Mouse (Mus musculus): ENCODE results near the gene Bco2. TPM values are rescaled to one million over a fixed set of nuclear protein-coding genes. Genes with fewer than 3 reads are reported as not detected.

Bco2 gene
- total RNA-seq, 1 experiment from 2014 or later, result not detected

DNA sequence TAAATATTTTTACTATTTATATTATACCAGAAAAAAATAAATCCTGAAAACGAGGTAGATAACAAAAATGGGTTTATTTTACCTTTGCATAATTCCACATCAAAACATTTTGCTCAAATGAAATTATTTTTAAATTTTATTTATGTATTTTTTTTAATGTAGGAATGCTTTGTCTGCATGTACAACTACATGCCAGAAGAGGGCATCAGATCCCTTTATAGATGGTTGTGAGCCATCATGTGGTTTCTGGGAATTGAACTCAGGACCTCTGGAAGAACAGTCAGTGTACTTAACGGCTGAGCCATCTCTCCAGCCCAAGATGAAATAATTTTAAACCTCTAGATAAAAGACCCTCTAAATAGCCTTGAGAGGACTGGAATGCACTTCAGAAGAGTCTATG, 33.4 kb downstream of the Bco2 start:
- no peak for ATAC-seq (replicated peaks; ENCODE audit: low read depth, poor library complexity, severe bottlenecking)

DNA sequence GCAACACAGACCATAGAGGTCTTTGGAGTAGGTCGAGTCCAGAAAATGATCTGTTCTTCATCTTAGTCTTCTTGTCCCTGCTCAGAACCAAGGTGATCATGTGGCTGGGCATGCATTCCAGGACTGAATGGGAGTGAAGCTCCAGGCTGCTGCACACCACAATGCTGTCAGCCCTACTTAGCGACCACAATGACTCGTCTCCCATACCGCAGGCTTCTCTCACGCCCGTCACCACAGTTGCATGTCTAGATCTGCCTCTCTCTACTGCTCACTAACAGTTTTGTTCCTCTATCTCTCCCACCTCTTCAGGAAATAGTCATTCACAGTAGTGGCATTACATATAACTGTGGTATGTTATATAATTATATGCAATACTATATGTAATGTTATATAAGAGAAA, 34.2 kb downstream of the Bco2 start:
- ATAC-seq (replicated peaks; ENCODE audit: low read depth, poor library complexity, severe bottlenecking), result peak; percentile 96

DNA sequence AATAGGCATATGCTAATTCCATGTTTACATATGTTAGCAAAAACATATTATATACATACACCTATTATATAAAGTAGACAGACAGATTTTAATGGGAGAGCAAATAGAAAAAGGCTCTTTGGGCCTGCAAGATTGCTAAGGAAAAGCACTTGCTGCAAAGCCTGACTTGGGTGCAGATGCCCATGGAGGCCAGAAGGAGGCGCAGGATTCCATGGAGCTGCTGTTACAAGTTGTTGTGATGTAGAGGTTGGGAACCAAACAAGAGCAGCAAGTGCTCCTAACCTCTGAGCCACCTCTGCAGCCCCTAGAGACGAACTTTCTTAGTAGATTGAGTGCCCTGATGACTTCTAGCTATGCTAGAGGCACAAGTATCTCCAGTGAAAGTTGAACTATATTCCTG, 36.2 kb downstream of the Bco2 start:
- no peak; the same call in 1 of the 2 replicates for ATAC-seq (replicated peaks; ENCODE audit: low read depth, poor library complexity, severe bottlenecking)

DNA sequence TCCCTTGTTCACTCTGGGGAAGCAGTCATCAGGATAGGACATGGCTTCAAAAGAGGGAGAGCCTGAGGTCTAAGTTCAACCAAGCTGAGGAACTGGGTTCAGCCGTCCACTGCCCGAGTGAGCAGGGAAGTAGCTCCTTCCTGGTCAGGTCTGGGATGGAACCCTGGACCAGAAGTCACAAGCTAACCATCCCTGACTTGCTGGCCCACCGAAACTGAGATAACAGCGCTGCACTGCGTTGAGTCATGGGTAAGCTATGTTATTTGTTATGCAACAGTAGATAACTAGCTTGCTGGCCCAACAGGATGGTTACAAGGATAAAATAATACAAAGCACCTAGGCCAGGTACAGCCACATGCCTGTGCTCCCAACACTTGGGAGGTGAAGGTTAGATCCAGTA, 39.5 kb downstream of the Bco2 start:
- no peak for ATAC-seq (replicated peaks; ENCODE audit: low read depth, poor library complexity, severe bottlenecking)

DNA sequence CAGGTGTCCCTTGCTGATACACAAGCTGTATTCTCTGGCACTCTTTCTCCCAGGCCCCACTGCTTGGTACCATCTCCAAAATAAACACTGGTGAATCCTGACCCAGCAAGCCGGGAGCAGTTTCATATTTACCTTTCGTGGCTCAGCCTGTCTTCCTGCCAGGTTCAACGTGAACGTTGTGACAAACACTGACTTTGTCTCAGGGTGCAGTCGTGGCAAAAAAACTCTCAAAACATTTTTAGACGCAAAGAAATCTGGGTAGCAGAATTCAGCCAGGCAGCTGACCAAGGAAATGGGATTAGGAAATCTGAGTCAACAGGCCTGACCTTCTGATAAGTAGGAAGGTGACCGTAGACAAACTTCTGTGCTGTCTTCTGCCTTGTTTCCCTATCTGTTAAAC, 47.4 kb downstream of the Bco2 start:
- ATAC-seq (replicated peaks; ENCODE audit: low read depth, poor library complexity, severe bottlenecking), result no peak

DNA sequence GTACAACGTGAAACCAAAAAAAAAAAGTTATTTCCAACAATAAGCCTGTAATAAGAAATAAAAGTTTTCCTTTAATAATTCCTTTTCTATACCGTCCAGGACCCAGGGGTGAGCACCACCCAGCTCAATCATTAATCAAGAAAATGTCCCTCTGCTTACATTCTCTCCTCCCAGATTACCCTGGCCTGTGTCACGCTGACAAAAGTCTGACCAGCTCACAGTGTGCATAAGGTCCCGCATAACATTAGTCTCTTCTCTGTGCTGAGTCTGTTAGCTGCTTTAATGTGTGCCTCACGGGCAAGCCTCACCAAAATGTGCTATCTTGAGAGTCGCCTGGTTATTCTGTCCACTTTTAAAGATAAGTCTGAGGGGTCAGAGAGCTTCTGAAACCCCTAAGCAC, 49.6 kb downstream of the Bco2 start:
- no peak for ATAC-seq (replicated peaks; ENCODE audit: low read depth, poor library complexity, severe bottlenecking)

DNA sequence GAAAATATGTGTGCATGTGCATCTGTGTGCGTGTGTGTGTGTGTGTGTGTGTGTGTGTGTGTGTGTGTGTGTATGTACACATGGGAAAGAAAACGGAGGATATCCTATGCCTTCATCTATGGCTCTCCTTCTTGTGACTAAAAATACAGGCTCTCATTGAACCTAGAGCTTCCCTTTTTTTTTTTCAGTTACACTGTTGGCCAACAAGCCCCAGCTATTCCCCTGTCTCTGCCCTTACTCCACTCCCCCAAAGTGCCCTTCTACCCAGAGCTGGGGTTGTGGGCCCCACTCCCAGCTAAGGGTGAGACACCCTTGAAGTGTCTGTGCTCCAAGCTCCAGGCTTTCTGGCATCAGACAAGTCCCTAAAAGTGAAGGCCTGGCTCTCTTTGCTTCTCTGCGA, 52.0 kb downstream of the Bco2 start:
- peak; percentile 18; the same call in 1 of the 2 replicates for ATAC-seq (replicated peaks; ENCODE audit: low read depth, poor library complexity, severe bottlenecking)

DNA sequence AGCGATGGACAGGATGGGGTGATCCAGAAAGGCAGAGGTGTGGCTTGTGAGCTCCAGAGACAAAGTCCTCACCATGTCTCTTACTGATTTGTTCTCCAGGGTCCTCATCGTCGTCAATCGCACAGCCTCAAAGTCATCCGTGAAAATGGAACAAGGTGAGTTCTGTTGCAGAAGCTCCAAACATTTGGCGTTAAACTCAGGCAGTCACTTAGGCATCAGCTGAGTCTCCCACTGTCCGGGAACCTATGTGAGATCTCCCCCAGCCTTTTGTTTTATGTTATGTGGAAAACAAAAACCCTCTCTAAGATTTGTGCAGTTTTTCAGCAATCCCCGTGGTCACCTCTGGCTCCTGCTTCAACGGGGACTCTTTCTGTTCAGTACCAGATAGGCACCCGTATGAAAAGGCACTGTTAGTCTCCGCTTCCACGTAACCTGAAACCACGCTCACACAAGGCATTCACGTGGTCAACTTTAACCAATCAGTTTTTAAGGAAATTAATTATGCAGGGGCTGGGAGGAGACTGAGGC, 53.9 kb downstream of the Bco2 start:
- ATAC-seq (replicated peaks; ENCODE audit: low read depth, poor library complexity, severe bottlenecking), result peak; percentile 73

DNA sequence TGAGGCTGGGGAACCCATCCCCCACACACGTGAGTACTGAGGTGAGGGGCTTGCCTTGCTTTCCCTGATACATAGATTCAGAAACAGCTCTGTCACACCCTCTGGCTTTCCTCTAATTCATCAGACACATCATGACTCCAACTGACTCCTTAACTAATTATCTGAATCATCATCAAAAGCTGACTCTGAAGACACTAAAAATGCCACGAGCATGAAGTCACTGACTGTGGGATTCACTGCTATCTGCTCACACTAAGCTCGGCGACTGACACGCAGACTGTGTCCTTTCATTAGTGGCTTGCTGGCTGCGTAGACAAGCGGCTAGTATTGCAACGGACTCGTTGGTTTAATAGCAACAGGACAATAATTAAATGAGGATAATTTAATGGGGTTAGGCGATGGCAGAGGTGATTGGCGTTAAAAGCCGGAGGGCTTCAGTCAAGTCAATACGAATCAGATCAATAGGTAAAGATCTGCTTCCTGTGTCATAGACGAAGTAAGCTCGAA, 54.5 kb downstream of the Bco2 start:
- no peak for ATAC-seq (replicated peaks; ENCODE audit: low read depth, poor library complexity, severe bottlenecking)

DNA sequence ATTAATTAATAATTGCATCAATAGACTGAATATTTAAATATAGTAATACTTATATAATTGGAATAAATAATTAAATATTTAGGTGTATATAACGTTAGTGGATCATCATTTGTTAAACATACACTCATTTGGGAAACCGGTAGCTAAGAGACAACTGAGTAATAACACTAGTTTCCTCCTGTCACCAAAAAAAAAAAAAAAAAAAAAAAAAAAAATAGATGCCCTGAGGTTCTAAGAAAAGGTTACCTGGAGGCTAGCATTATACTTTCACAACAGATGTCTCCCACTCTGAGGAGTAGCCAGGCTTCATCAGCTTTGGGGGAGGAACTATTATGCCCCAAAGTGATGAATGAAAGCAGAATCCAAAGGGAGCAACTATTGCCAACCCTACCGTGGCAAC, 55.2 kb downstream of the Bco2 start:
- ATAC-seq (replicated peaks; ENCODE audit: low read depth, poor library complexity, severe bottlenecking), result no peak

DNA sequence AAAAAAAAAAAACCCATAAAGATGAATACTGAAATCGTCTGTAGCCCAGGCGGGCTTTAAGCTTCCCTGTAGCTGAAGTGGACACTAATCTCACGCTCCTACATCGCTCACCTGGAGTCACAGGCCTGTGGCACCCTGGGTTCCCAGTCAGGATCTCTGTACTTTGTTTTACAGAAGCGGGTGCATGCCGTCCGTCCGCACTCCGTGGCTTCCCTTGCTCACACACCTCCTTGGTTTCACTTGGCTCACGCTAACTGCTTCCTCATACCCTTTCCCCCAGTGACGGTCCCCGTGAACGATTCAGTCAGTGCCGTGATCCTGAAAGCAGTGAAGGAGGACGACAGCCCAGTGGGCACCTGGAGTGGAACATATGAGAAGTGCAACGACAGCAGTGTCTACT, 56.2 kb downstream of the Bco2 start:
- peak; percentile 46 for ATAC-seq (replicated peaks; ENCODE audit: low read depth, poor library complexity, severe bottlenecking)

DNA sequence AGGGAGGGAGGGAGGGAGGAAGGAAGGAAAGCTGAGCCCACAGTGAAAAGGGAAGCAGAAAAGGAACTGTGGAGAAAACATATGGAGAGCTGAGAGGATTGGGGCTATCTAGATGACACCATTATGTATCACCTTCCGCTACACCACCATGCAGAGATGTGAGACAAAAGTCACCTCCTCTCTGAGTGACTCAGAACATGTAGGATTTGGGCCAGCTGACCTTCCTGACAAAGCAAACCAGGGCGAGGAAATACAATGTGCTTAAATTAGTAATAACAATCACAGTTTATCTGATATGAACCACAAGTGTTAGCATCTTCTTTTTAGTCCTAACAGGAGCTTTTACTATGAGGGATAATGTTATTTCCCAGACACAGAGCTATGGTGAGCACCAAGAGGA, 57.4 kb downstream of the Bco2 start:
- no peak for ATAC-seq (replicated peaks; ENCODE audit: low read depth, poor library complexity, severe bottlenecking)

DNA sequence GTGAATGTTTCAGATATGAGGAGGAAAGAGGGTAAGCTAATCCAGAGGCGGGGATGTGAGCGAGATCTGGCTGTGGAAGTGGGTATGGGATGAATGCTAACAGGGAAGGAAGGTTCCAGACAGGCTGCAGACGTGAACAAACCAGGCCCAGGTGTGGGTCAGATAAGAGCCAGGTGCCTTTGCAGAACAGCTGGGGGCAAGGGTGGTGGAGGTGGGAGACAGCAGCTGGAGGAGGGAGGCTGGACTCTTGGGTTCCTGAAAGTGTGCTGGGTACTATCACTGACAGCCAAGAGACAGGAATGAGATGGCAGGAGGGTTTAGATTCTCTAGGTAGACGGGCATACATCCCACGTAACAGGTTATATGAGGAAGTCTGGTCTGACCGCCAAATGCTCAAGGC, 57.9 kb downstream of the Bco2 start:
- no peak for ATAC-seq (replicated peaks; ENCODE audit: low read depth, poor library complexity, severe bottlenecking)

DNA sequence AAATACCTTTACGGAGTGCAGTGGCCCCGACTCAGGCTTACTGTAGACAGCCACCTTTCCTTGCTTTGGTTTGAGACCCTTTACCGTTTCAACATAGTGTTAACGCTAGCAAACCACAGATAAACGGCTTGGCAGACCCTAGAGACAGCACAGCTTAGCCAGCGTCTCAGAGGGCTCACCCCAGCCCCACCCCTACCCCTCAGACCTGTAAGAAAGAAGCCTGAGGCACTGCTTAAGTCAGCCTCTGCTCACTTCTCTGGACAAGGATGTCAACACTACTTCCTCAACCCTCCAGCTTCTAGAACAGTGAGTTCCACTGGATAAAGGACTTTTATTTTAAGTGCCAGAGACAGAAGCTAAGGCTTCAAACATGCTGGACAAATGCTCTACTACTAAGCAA, 58.4 kb downstream of the Bco2 start:
- no peak for ATAC-seq (replicated peaks; ENCODE audit: low read depth, poor library complexity, severe bottlenecking)

DNA sequence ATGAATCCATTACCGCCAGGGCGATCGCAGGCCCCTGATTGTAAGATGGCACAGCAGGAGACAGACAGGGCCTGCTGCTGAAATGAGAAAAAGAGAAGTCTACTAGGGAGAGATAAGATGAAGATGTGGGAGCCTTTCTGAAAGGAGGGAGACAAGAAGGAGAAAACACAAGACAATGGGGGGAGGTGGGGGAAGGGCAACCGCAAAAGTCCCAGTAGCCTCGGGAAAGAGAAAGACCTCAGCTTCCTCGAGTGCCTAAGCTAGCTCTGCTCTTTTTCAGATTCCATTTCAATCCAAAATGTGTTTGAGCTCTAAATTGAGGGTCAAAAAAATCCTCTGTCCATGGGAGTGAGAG, 58.9 kb downstream of the Bco2 start:
- ATAC-seq (replicated peaks; ENCODE audit: low read depth, poor library complexity, severe bottlenecking), result peak; percentile 40

DNA sequence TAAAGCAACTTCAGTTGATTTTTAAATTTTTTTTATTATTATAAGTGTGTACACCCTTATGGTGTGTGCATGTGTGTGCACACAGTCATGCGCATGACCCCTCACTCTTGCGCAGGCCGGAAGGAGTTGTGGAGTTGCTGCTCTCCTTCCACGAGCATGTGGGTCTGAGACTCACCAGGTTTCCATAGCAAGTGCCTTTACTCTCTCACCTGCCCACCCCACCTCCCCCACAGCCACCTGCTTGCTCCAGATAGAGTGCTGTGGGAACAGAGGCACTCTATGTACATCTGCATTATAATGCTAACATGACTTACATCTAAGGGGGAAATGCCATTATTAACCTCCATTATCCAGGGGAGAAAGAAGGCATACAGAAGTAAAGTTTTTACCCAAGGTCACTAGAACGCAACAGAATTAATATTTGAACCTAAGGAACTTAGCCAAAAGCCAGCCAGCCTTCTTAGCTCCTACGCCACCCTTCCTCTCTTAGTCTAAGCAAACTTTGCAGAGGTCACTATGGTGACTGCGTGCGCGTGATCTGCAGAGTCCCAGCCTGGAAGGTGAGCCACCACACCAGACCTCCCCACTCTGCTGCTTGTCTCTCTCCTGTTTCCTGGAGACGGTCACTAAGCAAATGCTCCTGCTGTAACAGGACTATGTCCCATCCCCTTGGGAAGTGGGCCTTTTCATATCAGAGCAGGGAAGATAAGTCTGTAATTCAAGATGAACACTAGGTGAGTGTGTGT, 59.4 kb downstream of the Bco2 start:
- ATAC-seq (replicated peaks; ENCODE audit: low read depth, poor library complexity, severe bottlenecking), result peak; percentile 50

DNA sequence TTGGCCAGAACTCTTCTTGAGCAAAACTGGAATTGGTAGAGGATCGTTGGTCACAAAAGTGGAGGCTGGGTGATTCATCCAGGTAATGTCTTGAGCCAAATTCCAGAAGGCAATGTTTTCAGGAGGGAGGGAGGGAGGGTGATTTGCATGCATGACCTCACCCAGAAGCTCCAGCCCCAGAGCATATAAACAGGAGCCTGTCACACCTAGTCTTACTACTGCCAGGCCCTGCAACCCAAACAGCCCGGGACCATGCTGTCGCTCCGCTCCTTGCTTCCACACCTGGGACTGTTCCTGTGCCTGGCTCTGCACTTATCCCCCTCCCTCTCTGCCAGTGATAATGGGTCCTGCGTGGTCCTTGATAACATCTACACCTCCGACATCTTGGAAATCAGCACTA, 60.7 kb downstream of the Bco2 start, which contains the start of gene Plet1:
Plet1 (plus strand) TSS at position 215 of the 400 bp plus-strand sequence.
- no peak for ATAC-seq (replicated peaks; ENCODE audit: low read depth, poor library complexity, severe bottlenecking)

DNA sequence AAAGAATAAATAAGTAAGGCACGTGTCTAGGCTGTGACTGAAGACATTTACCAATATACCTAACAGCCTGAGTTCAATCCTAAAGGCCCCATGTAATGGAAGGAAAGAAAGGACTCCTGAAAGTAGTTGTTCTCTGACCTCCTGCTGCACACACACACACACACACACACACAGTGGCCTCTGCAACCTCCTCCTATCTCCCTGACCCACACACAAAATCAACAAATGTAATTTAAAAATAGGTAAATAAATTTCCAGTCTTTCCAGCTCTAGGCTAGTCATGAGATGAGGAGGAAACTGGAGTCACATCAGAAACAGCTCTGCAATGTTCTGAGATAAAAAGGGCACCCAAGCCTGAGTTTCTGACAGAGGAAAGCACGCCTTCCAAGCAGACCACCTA, 61.2 kb downstream of the Bco2 start:
- ATAC-seq (replicated peaks; ENCODE audit: low read depth, poor library complexity, severe bottlenecking), result no peak

DNA sequence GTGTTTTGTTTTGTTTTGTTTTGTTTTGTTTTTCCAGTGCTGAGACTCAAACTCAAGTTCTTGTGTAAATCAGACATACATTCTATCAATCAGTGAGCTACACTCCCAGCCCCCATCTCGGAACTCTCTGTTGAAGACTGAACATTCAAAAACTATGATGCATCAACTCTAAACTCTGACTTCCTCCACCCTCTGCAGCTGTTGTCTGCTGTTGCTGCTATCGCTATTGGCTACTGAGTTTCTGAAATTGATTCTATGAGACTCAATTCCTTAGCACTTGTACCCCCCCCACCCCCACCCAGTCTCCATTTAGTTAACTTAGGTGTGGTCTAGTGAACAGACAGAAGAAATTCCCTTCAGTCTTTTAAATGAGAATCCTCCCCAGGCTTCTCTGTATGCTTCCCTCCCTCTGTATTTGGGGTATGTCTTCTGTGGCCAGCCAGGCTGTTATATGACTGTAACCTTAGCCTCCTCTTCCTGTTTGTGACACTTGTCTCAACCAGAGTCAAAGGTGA, 63.4 kb downstream of the Bco2 start:
- no peak for ATAC-seq (replicated peaks; ENCODE audit: low read depth, poor library complexity, severe bottlenecking)

DNA sequence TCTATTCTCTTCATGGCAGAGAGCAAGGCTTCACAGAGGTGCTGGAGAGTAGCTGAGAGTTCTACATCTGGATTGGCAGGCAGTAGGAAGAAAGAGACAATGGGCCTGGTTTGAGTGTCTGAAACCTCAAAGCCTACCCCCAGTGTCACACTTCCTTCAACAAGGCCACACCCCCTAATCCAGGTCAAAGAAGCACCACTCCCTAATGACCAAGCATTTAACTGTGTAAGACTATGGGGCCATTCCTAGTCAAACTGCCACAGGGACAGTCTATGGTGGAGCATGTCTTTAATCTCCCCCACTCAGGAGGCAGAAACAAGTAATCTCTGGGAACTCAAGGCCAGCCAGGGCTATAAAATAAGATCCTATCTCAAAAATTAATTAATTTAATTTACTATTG, 64.1 kb downstream of the Bco2 start:
- 0 out of 2 replicates have a peak, but pooled peaks have one; percentile 15 for ATAC-seq (replicated peaks; ENCODE audit: low read depth, poor library complexity, severe bottlenecking)

DNA sequence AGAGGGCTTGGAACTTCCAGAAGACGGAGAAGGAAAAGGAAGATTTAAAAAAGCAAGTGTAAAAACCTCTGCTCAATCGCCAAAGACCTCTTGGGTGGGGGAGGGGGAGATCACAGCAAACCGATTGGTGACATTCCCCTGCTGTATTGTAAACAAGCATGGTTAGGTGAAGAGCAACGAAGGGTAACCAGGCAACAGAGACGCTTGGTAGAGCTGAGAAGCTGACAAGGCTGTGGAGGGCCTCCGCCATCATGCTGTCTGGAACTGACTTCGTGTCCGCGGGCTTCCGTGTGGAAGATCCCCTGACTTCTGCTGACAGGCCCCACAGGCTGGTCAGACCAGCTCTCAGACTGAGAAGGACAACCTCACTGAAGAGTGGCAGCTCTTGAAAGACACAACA, 69.5 kb downstream of the Bco2 start:
- ATAC-seq (replicated peaks; ENCODE audit: low read depth, poor library complexity, severe bottlenecking), result no peak

All from common myeloid progenitor, adult 5-6 weeks (primary cell).